Mouse (Mus musculus): Measurements from ENCODE around the gene Tmem177. TPM values are rescaled to one million over a fixed set of nuclear protein-coding genes. Genes with fewer than 3 reads are reported as not detected.
A peak's percentile ranks its signal among the peaks of the same experiment; 100 is the strongest.

The Tmem177 gene
- polyA plus RNA-seq, 1 experiment from 2014 or later = 9.2 TPM

GRCm38 (mm10) chr1:119877469-119877868 lies 35.5 kb downstream of the Tmem177 start:
- ATAC-seq (ENCODE audit: low FRiP score) (no peak), DNase-seq (ENCODE audit: low spot score) (no peak)
- H3K4me2 ChIP-seq (replicated peaks; ENCODE audit: low read depth, low read length) = no peak overlapping the region
- H3K36me3 ChIP-seq (ENCODE audit: control insufficient read depth, insufficient read depth, low read length) = no peaks in the 10 kb centered on the region
- H3K4me3 ChIP-seq (ENCODE audit: low read depth, low read length) = no peak overlapping the region
- WGBS = 92% methylated on average over 4 of the region's 4 CpGs
- H3K9me3 ChIP-seq (ENCODE audit: control insufficient read depth, low read length) = no peaks in the 10 kb centered on the region
- no peaks in the 10 kb centered on the region for H3K4me1 ChIP-seq (replicated peaks; ENCODE audit: control insufficient read depth, insufficient read depth, low read length)
- no peak overlapping the region for H3K27ac ChIP-seq (ENCODE audit: low read depth, low read length)
- no peak overlapping the region for H3K9ac ChIP-seq (ENCODE audit: low read depth, low read length)
- H3K27me3 ChIP-seq (ENCODE audit: control insufficient read depth, insufficient read depth, low read length) = no peaks in the 10 kb centered on the region

GRCm38 (mm10) chr1:119868395-119869161 lies 44.4 kb downstream of the Tmem177 start:
- WGBS = 38% methylated on average over 13 of the region's 13 CpGs
- H3K9ac ChIP-seq (ENCODE audit: low read depth, low read length) = no peak overlapping the region
- ATAC-seq (ENCODE audit: low FRiP score) (peak; percentile 79), DNase-seq (ENCODE audit: low spot score) (peak; percentile 41)
- H3K27me3 ChIP-seq (ENCODE audit: control insufficient read depth, insufficient read depth, low read length) = no peaks in the 10 kb centered on the region
- no peaks in the 10 kb centered on the region for H3K9me3 ChIP-seq (ENCODE audit: control insufficient read depth, low read length)
- no peaks in the 10 kb centered on the region for H3K4me1 ChIP-seq (replicated peaks; ENCODE audit: control insufficient read depth, insufficient read depth, low read length)
- no peak overlapping the region for H3K4me3 ChIP-seq (ENCODE audit: low read depth, low read length)
- H3K36me3 ChIP-seq (ENCODE audit: control insufficient read depth, insufficient read depth, low read length) = no peaks in the 10 kb centered on the region
- H3K4me2 ChIP-seq (replicated peaks; ENCODE audit: low read depth, low read length) = 0 out of 2 replicates have a peak overlapping the region, but pooled peaks have one; percentile 6
- 0 out of 2 replicates have a peak overlapping the region, but pooled peaks have one; percentile 17 for H3K27ac ChIP-seq (ENCODE audit: low read depth, low read length)

DNA sequence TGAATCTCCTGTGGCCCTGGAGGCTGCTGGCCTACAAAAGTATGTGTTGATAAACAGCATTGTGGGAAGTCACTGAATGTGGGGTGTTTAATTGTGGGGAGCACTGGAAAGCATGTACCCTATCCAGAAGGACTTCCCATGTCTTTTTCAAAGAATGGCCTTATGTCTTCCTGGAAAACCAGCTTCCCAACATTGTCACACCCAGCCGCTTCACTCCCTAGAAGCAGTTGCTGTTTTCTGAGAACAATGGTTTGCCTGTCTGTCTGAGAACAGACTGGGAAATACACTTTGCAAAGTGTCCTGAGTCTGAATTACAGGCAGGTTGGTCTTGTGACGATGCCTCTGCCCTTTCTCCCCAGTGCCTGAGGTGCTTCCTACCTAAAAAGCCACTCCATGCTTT lies 45.7 kb downstream of the Tmem177 start:
- no peaks in the 10 kb centered on the region for H3K4me1 ChIP-seq (replicated peaks; ENCODE audit: control insufficient read depth, insufficient read depth, low read length)
- H3K9ac ChIP-seq (ENCODE audit: low read depth, low read length) = no peak overlapping the region
- H3K27ac ChIP-seq (ENCODE audit: low read depth, low read length) = no peak overlapping the region
- DNase-seq (ENCODE audit: low spot score) (no peak), ATAC-seq (ENCODE audit: low FRiP score) (no peak)
- H3K36me3 ChIP-seq (ENCODE audit: control insufficient read depth, insufficient read depth, low read length) = no peaks in the 10 kb centered on the region
- no peaks in the 10 kb centered on the region for H3K27me3 ChIP-seq (ENCODE audit: control insufficient read depth, insufficient read depth, low read length)
- H3K9me3 ChIP-seq (ENCODE audit: control insufficient read depth, low read length) = no peaks in the 10 kb centered on the region
- 43% methylated on average over 2 of the region's 2 CpGs for WGBS
- no peak overlapping the region for H3K4me3 ChIP-seq (ENCODE audit: low read depth, low read length)
- H3K4me2 ChIP-seq (replicated peaks; ENCODE audit: low read depth, low read length) = no peak overlapping the region

DNA sequence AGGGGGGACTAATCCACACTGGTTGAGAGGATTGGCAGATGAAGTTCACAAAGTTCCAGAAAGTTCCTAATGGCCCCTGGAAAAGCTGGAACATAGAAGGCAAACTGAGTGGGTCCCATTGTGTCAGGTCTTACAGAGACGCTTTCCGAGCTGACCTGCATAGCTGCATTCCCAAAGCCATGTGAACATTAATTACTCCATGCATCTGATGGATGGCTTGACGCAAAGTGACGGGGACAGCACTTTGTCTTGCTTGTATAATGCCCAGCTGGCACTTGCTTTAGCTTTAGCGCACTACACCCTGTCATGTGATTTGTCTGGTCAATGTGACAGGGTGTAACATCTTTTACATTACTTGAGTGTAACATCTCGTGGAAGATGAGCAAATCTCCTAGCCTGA lies 47.7 kb downstream of the Tmem177 start:
- Histone ChIP-seq H3K9me3 (ENCODE audit: control insufficient read depth, low read length) (no peaks in the 10 kb centered on the region), H3K4me3 (ENCODE audit: low read depth, low read length) (no peak overlapping the region), H3K27ac (ENCODE audit: low read depth, low read length) (no peak overlapping the region), H3K9ac (ENCODE audit: low read depth, low read length) (no peak overlapping the region), H3K4me1 (replicated peaks; ENCODE audit: control insufficient read depth, insufficient read depth, low read length) (no peaks in the 10 kb centered on the region), H3K4me2 (replicated peaks; ENCODE audit: low read depth, low read length) (no peak overlapping the region), H3K27me3 (ENCODE audit: control insufficient read depth, insufficient read depth, low read length) (no peaks in the 10 kb centered on the region), H3K36me3 (ENCODE audit: control insufficient read depth, insufficient read depth, low read length) (no peaks in the 10 kb centered on the region)
- DNase-seq (ENCODE audit: low spot score) = no peak
- 71% methylated on average over 6 of the region's 6 CpGs for WGBS
- no peak for ATAC-seq (ENCODE audit: low FRiP score)

- Histone ChIP-seq H3K4me2 (replicated peaks; ENCODE audit: low read depth, low read length) (no peak overlapping the region), H3K27ac (ENCODE audit: low read depth, low read length) (no peak overlapping the region), H3K36me3 (ENCODE audit: control insufficient read depth, insufficient read depth, low read length) (no peaks in the 10 kb centered on the region), H3K4me3 (ENCODE audit: low read depth, low read length) (no peak overlapping the region), H3K27me3 (ENCODE audit: control insufficient read depth, insufficient read depth, low read length) (no peaks in the 10 kb centered on the region), H3K9me3 (ENCODE audit: control insufficient read depth, low read length) (no peaks in the 10 kb centered on the region), H3K4me1 (replicated peaks; ENCODE audit: control insufficient read depth, insufficient read depth, low read length) (no peaks in the 10 kb centered on the region), H3K9ac (ENCODE audit: low read depth, low read length) (no peak overlapping the region)
- WGBS = 79% methylated on average over 7 of the region's 7 CpGs
- ATAC-seq (ENCODE audit: low FRiP score) (no peak), DNase-seq (ENCODE audit: low spot score) (no peak)
These were observed 49.3 kb downstream of the Tmem177 start for GRCm38 (mm10) chr1:119863507-119864296.

DNA sequence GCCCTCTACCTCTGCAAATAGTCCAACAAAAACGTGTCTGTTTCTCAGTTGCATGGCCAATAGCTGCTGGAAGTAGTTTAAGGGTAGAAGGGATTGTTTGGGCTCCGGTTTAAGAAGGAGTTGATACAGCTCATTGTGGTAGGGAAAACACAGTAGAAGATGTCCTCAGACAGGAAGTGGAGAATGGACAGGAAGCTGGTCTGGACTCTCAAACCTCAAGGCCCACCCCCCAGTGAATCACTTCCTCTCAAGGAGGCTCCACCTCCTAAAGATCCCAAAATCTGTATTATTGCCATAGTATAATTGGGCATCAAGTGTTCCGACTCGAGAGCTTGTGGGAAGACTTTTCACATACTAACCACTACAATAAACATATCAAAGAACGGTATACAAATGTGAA lies 53.4 kb downstream of the Tmem177 start:
- no peak overlapping the region for H3K9ac ChIP-seq (ENCODE audit: low read depth, low read length)
- no peak overlapping the region for H3K4me3 ChIP-seq (ENCODE audit: low read depth, low read length)
- H3K36me3 ChIP-seq (ENCODE audit: control insufficient read depth, insufficient read depth, low read length) = no peaks in the 10 kb centered on the region
- no peak overlapping the region for H3K4me2 ChIP-seq (replicated peaks; ENCODE audit: low read depth, low read length)
- no peaks in the 10 kb centered on the region for H3K4me1 ChIP-seq (replicated peaks; ENCODE audit: control insufficient read depth, insufficient read depth, low read length)
- 87% methylated on average over 5 of the region's 5 CpGs for WGBS
- no peak overlapping the region for H3K27ac ChIP-seq (ENCODE audit: low read depth, low read length)
- no peaks in the 10 kb centered on the region for H3K9me3 ChIP-seq (ENCODE audit: control insufficient read depth, low read length)
- H3K27me3 ChIP-seq (ENCODE audit: control insufficient read depth, insufficient read depth, low read length) = no peaks in the 10 kb centered on the region
- DNase-seq (ENCODE audit: low spot score) (no peak), ATAC-seq (ENCODE audit: low FRiP score) (no peak)

Other genes with a start within 250 kb of the Tmem177 start
- gene Ptpn4, start 75.6 kb downstream of the Tmem177 start, polyA plus RNA-seq (2014; fragmentation: Nextera tagmentation; extraction: Ambion mirVana) = 16.4 and 18.9 TPM in 2 replicates
- gene Cfap221, start 84.0 kb upstream of the Tmem177 start, polyA plus RNA-seq (2014; fragmentation: Nextera tagmentation; extraction: Ambion mirVana) = 0.07 and 0.20 TPM in 2 replicates
- gene Sctr, start 93.7 kb upstream of the Tmem177 start, polyA plus RNA-seq (2014; fragmentation: Nextera tagmentation; extraction: Ambion mirVana) = 0.31 and 0.73 TPM in 2 replicates
- gene Tmem37, start 160.9 kb upstream of the Tmem177 start, polyA plus RNA-seq (2014; fragmentation: Nextera tagmentation; extraction: Ambion mirVana) = 8.8 and 10.6 TPM in 2 replicates
- 642 and 669 TPM in 2 replicates for gene Dbi, start 207.9 kb upstream of the Tmem177 start, polyA plus RNA-seq (2014; fragmentation: Nextera tagmentation; extraction: Ambion mirVana)
- 21.9 and 26.1 TPM in 2 replicates for gene 3110009E18Rik, start 208.0 kb upstream of the Tmem177 start, polyA plus RNA-seq (2014; fragmentation: Nextera tagmentation; extraction: Ambion mirVana)